Mouse (Mus musculus) forebrain, postnatal 0 days (tissue): ENCODE results near the gene Rasgef1b. TPM values are rescaled to one million over a fixed set of nuclear protein-coding genes. Genes with fewer than 3 reads are reported as not detected.

Experiments used
- ATAC-seq: fragments of 200-750 bp; cut with Nextera tagmentation; 2 replicates; pipeline ENCODE4 v1.8.0; 2017; ENCODE audit warnings: mild to moderate bottlenecking, moderate library complexity
- DNase-seq: peaks from one replicate; pipeline ENCODE4 v3.0.0-alpha.2; 2015
- H3K27ac ChIP-seq: fragments of 300-500 bp; sonication (generic); 2 replicates; pipeline ENCODE4 v1.5.1; 2014; ENCODE audit warnings: low read depth, mild to moderate bottlenecking, antibody characterized with exemption, low read length, moderate library complexity, mixed read lengths
- H3K27me3 ChIP-seq: fragments of 300-500 bp; sonication (generic); 2 replicates; pipeline ENCODE4 v1.6.1; 2014; ENCODE audit warnings: mild to moderate bottlenecking, low read length, mixed read lengths; ENCODE audit not compliant: insufficient read depth
- H3K36me3 ChIP-seq: fragments of 300-500 bp; sonication (generic); 2 replicates; pipeline ENCODE4 v1.6.1; 2014; ENCODE audit warnings: mild to moderate bottlenecking, moderate library complexity; ENCODE audit not compliant: insufficient read depth
- H3K4me1 ChIP-seq: fragments of 300-500 bp; sonication (generic); 2 replicates; pipeline ENCODE4 v1.6.1; 2014; ENCODE audit warnings: antibody characterized with exemption; ENCODE audit not compliant: insufficient read depth
- H3K4me2 ChIP-seq: fragments of 300-500 bp; sonication (generic); 2 replicates; pipeline ENCODE4 v1.6.1; 2014; ENCODE audit warnings: low read depth, mild to moderate bottlenecking, moderate library complexity
- H3K4me3 ChIP-seq: fragments of 300-500 bp; sonication (generic); 2 replicates; pipeline ENCODE4 v1.5.1; 2014; ENCODE audit warnings: low read depth, low read length, mixed read lengths
- H3K9ac ChIP-seq: fragments of 300-500 bp; sonication (generic); 2 replicates; pipeline ENCODE4 v1.6.1; 2014; ENCODE audit warnings: mild to moderate bottlenecking
- H3K9me3 ChIP-seq: fragments of 300-500 bp; sonication (generic); 2 replicates; pipeline ENCODE4 v1.6.1; 2016; ENCODE audit warnings: low read length
- CTCF ChIP-seq: sonication (generic); IDR thresholded peaks from 2 replicates; pipeline ENCODE4 v1.5.1; 2016; ENCODE audit warnings: antibody characterized with exemption, control low read depth, low read depth
- WGBS: fragments of 180-500 bp; shearing (Covaris S2); extraction: QIAGEN DNeasy Blood & Tissue Kit; methylation state at CpG from one replicate; pipeline ENCODE4 v1.1.7; 2014; 5-methylcytosine and 5-hydroxymethylcytosine counted together
- polyA plus RNA-seq: library from polyadenylated mRNA; unstranded; fragments of >200 nt; fragmentation: Nextera tagmentation; extraction: Ambion mirVana; gene quantifications from 2 replicates; pipeline ENCODE4 v1.2.1, GENCODE M21; 2015
- total RNA-seq: library from RNA; depleted of rRNA; stranded (reverse); fragments of >200 nt; gene quantifications from 2 replicates; pipeline ENCODE4 v1.2.3, GENCODE M21; 2014

The Rasgef1b gene
- total and polyA plus RNA-seq, 2 experiments from 2014 or later, result 49.6 to 51.0 TPM

DNA sequence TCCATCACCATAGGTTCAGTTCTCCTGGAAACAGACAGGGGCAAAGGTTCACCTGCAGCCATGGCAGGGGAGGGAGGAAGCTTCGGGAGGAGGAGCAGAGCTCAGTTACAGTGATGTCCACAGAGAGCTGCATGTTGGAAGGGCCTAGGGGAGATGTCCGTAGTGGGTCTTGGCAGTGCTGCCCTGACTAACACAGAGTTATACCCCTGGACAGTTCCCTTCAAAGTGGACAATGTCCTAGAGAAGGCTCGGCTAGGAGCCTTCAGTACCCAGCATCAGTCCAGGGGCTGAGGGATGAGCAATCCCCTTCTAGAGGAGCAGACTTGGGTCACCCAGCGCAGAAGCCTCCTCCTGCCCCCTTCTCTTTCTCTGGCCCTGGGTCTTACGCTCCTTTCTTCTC is 121.3 kb downstream of the Rasgef1b start:
- ATAC-seq (no peak), DNase-seq (no peak)
- Histone ChIP-seq H3K36me3 (no peaks in the 10 kb centered on the region), H3K4me3 (no peak overlapping the region), H3K9me3 (no peaks in the 10 kb centered on the region), H3K9ac (no peak overlapping the region), H3K4me1 (peaks cover 7% of the 10 kb centered on the region; the same call in 1 of the 2 replicates), H3K27me3 (no peaks in the 10 kb centered on the region), H3K27ac (no peak overlapping the region), H3K4me2 (no peak overlapping the region)
- 70% methylated on average over 5 of the region's 5 CpGs for WGBS
- TF ChIP-seq CTCF, result no peak

DNA sequence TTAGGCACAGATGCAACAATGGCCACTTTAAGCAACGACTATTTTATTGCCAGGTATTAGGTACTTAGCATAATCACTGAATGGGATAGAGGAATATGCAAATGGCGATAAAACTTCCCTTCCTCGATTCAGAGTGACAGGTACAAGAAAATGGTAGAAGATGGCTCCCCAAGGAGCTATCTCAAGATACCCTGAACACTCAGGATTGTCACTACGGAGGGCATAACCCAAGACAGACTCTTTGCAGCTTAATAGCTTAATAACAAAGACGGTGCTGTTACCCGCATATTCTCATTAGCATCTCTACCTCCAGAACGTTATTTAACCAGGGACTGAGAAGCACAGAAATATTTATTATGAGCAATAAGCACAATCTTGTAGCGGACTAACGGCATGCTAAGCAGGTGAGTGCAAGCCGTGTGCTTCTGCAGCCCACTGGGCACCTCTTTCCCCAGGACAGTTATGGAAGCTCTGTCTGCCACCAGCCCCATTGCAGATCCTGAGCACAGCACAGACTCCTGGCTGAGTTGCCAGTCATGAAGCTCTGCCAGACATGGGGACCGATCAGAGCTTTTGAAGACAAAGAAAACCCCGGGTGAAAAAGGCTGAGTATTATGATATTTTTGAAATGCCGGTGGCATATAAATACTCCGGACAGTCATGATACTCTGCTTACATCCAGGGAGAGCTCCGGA is 122.6 kb downstream of the Rasgef1b start:
- peak; percentile 74; the same call in 1 of the 2 replicates for ATAC-seq
- Histone ChIP-seq H3K27me3 (no peaks in the 10 kb centered on the region), H3K4me2 (no peak overlapping the region), H3K4me3 (no peak overlapping the region), H3K9me3 (no peaks in the 10 kb centered on the region), H3K9ac (no peak overlapping the region), H3K36me3 (no peaks in the 10 kb centered on the region), H3K4me1 (peaks cover 7% of the 10 kb centered on the region; the same call in 1 of the 2 replicates), H3K27ac (peak overlapping the region; percentile 36; the same call in 1 of the 2 replicates)
- no peak for TF ChIP-seq CTCF
- WGBS, result 64% methylated on average over 15 of the region's 15 CpGs
- DNase-seq, result no peak

DNA sequence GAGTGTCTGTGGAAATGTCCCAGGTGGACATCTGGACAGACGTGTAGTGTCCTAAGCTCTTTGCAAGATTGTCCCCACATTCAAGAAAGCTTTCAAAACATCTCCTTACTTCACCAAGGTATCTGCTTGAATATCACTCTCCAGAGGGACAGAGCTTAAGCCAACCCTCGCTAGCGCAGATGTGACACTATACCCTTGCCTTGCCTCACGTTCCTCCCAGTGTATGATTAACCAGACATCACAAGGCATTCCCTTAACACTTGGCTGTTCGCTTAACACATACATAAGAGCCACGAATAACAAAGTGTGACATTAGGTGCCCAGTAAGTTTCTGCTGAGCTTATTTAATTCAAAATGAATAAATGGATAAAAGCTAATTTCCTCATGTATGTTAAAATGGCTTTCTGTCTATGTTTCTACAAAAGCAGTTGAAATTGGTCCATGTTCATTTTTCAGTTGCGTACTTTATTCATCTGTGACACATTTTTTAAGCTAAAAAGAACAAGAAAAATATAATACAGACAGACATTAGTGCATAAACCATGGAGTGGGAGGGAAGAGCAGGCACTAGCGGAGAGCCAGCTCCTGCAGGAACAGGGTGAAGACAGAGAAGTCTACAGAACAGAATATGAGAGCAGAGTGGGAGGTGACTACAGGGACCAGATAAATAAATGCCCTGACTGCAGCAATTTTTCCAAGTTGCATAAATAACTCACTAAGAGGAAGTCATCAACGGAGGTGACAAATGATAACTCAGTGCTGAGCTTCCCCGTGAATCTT is 126.4 kb downstream of the Rasgef1b start:
- TF ChIP-seq CTCF, result no peak
- Histone ChIP-seq H3K36me3 (no peaks in the 10 kb centered on the region), H3K27me3 (no peaks in the 10 kb centered on the region), H3K4me3 (no peak overlapping the region), H3K4me2 (no peak overlapping the region), H3K4me1 (peaks cover 24% of the 10 kb centered on the region; the same call in 1 of the 2 replicates), H3K27ac (no peak overlapping the region), H3K9ac (no peak overlapping the region), H3K9me3 (no peaks in the 10 kb centered on the region)
- 72% methylated on average over 10 of the region's 10 CpGs for WGBS
- ATAC-seq (no peak), DNase-seq (no peak)

DNA sequence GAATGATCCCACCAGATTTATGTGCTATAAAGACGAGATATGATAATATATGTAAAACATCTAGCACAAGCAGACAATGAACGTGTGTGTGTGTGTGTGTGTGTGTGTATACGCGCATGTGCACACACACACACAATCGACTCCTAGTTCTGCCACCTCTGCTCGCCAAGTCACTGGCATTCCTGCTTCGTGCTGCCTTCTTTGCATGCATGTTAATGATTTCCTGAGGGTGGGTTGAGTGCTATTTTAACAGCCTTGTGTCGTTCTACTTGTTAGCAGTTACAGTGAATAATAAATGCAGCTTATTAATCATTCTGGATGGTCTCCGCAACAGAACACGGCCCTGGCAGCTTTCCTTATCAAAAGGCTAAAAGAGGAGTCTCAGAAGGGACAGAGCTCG is 129.5 kb downstream of the Rasgef1b start:
- Histone ChIP-seq H3K36me3 (no peaks in the 10 kb centered on the region), H3K4me1 (peaks cover 18% of the 10 kb centered on the region; the same call in 1 of the 2 replicates), H3K27ac (peak overlapping the region; percentile 76), H3K9me3 (no peaks in the 10 kb centered on the region), H3K4me2 (no peak overlapping the region), H3K27me3 (no peaks in the 10 kb centered on the region), H3K4me3 (no peak overlapping the region), H3K9ac (no peak overlapping the region)
- TF ChIP-seq CTCF, result no peak
- DNase-seq (peak; percentile 43), ATAC-seq (peak; percentile 29; the same call in 1 of the 2 replicates)
- WGBS, result 28% methylated on average over 11 of the region's 11 CpGs

DNA sequence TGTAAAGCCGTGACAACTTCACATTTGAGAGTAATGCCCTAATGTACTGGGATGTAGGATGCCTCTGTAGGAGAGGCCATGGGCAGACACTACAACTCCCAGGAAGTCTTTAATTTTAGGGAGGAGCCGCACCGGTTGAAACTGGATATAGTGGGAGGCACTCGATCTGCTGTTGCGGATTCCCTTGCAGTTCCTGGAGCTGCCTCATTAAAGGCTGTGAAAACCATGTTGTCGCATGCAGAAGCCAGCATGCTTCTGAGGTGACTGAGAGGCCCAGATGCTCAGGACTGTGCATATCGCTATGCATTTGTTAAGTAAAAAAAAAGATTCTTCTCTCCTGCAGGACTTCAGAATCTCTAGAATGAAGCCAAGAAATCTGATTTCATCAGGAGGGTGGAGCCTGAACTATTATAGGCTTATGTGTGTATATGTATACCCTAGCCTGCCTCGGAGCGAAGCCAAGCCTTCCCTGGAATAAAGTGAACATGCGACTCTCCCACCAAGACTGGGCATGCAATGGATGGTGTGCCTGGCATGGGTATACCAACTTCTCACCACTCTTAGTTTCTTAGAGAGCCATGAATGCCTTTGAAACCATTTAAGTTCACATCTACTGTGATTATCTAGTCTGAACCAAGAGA is 130.3 kb downstream of the Rasgef1b start:
- WGBS, result 46% methylated on average over 10 of the region's 10 CpGs
- DNase-seq (peak; percentile 76), ATAC-seq (peak; percentile 85)
- Histone ChIP-seq H3K9me3 (no peaks in the 10 kb centered on the region), H3K27ac (peak overlapping the region; percentile 76), H3K36me3 (no peaks in the 10 kb centered on the region), H3K4me3 (no peak overlapping the region), H3K27me3 (no peaks in the 10 kb centered on the region), H3K4me1 (peaks cover 18% of the 10 kb centered on the region; the same call in 1 of the 2 replicates), H3K4me2 (no peak overlapping the region), H3K9ac (no peak overlapping the region)
- TF ChIP-seq CTCF, result peak; percentile 26; the same call in 1 of the 2 replicates

DNA sequence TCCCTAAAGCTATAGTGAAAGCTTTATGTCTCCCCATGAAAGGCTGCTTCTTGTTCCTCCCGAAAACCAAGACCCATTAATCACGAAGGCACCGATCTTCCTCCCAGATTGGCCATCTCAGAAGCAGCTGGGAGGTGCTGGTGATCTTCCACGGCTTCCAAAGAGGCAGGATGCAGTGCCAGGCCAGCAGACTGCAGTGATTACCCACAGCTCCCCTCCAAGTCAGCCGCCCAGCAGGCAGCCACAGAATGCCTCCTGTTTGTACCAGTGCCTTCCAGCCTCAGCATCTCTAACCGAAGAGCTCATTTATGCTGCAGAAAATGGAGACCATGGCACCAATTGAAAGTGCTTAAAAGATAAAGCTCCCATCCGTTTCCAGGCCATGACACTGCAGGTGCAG is 131.2 kb downstream of the Rasgef1b start:
- WGBS, result 19% methylated on average over 7 of the region's 7 CpGs
- ATAC-seq (peak; percentile 80), DNase-seq (peak; percentile 80)
- no peaks in the 10 kb centered on the region for H3K9me3 ChIP-seq
- peak overlapping the region; percentile 76 for H3K27ac ChIP-seq
- H3K9ac ChIP-seq, result no peak overlapping the region
- H3K36me3 ChIP-seq, result no peaks in the 10 kb centered on the region
- no peak overlapping the region for H3K4me2 ChIP-seq
- H3K27me3 ChIP-seq, result no peaks in the 10 kb centered on the region
- TF ChIP-seq CTCF, result no peak
- H3K4me1 ChIP-seq, result peaks cover 18% of the 10 kb centered on the region; the same call in 1 of the 2 replicates
- H3K4me3 ChIP-seq, result no peak overlapping the region

DNA sequence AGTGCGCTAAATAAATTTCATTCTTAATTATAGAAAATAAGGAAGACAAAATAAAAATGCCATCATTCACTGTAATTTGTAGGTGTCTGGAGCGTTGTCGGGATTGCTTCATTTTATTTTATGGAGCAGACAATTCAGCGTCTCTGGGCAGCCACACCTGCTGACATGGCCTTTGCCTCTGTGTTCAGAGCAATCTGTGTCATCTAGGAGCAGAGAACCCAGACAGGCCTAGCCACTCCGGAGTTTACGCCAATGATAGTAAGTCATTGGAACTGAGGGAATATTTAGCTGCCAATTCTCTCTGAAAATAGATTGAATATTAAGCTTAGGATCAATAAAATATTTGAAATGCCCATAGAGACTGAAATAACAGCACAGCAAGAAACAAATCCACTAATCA is 137.5 kb downstream of the Rasgef1b start:
- H3K27ac ChIP-seq, result no peak overlapping the region
- TF ChIP-seq CTCF, result no peak
- DNase-seq, result no peak

More for the DNA sequence above, 137.5 kb downstream of the Rasgef1b start:
- H3K9ac ChIP-seq, result no peak overlapping the region
- no peak overlapping the region for H3K4me3 ChIP-seq
- no peak overlapping the region for H3K4me2 ChIP-seq
- no peaks in the 10 kb centered on the region for H3K4me1 ChIP-seq
- no peaks in the 10 kb centered on the region for H3K9me3 ChIP-seq
- no peak for ATAC-seq
- H3K27me3 ChIP-seq, result no peaks in the 10 kb centered on the region
- H3K36me3 ChIP-seq, result no peaks in the 10 kb centered on the region
- 44% methylated on average over 6 of the region's 6 CpGs for WGBS
